Mouse (Mus musculus) heart, embryonic 11.5 days (tissue): ENCODE measurements around the gene Ercc6. TPM values are rescaled to one million over a fixed set of nuclear protein-coding genes. Genes with fewer than 3 reads are reported as not detected.
A peak's percentile ranks its signal among the peaks of the same experiment; 100 is the strongest.

Experiments used
- ATAC-seq: fragments of 200-750 bp; cut with Nextera tagmentation; replicated peaks from 2 replicates; pipeline ENCODE4 v1.8.0; 2017; ENCODE audit warnings: moderate library complexity; ENCODE audit not compliant: insufficient number of reproducible peaks, low FRiP score, low TSS enrichment
- H3K27ac ChIP-seq: fragments of 300-500 bp; sonication (generic); 2 replicates; pipeline ENCODE4 v1.5.1; 2014; ENCODE audit warnings: mild to moderate bottlenecking, low read depth, low read length
- H3K27me3 ChIP-seq: fragments of 300-500 bp; sonication (generic); 2 replicates; pipeline ENCODE4 v1.6.1; 2014; ENCODE audit warnings: mild to moderate bottlenecking, low read length, mixed read lengths; ENCODE audit not compliant: control insufficient read depth, insufficient read depth
- H3K36me3 ChIP-seq: fragments of 300-500 bp; sonication (generic); 2 replicates; pipeline ENCODE4 v1.6.1; 2014; ENCODE audit warnings: mild to moderate bottlenecking, low read length, moderate library complexity, mixed read lengths; ENCODE audit not compliant: control insufficient read depth, insufficient read depth
- H3K4me1 ChIP-seq: fragments of 300-500 bp; sonication (generic); 2 replicates; pipeline ENCODE4 v1.6.1; 2014; ENCODE audit warnings: low read length; ENCODE audit not compliant: control insufficient read depth, insufficient read depth
- H3K4me2 ChIP-seq: fragments of 300-500 bp; sonication (generic); 2 replicates; pipeline ENCODE4 v1.6.1; 2014; ENCODE audit warnings: mild to moderate bottlenecking, moderate library complexity
- H3K4me3 ChIP-seq: fragments of 300-500 bp; sonication (generic); 2 replicates; pipeline ENCODE4 v1.5.1; 2014; ENCODE audit warnings: low read depth, low read length
- H3K9ac ChIP-seq: fragments of 300-500 bp; sonication (generic); 2 replicates; pipeline ENCODE4 v1.6.1; 2014; ENCODE audit warnings: mild to moderate bottlenecking, low read depth, low read length, moderate library complexity
- H3K9me3 ChIP-seq: fragments of 300-500 bp; sonication (generic); replicated peaks from 2 replicates; pipeline ENCODE4 v1.6.1; 2016; ENCODE audit warnings: low read length; ENCODE audit not compliant: control insufficient read depth
- WGBS: fragments of 180-500 bp; shearing (Covaris S2); extraction: QIAGEN DNeasy Blood & Tissue Kit; methylation state at CpG from one replicate; pipeline ENCODE4 v1.1.7; 2014; ENCODE audit not compliant: insufficient replicate concordance; 5-methylcytosine and 5-hydroxymethylcytosine counted together
- polyA plus RNA-seq: library from polyadenylated mRNA; unstranded; fragments of >200 nt; fragmentation: Nextera tagmentation; extraction: Ambion mirVana; gene quantifications from 2 replicates; pipeline ENCODE4 v1.2.1, GENCODE M21; 2014

Ercc6 gene
- polyA plus RNA-seq, 1 experiment from 2014 or later: 17.3 TPM

DNA sequence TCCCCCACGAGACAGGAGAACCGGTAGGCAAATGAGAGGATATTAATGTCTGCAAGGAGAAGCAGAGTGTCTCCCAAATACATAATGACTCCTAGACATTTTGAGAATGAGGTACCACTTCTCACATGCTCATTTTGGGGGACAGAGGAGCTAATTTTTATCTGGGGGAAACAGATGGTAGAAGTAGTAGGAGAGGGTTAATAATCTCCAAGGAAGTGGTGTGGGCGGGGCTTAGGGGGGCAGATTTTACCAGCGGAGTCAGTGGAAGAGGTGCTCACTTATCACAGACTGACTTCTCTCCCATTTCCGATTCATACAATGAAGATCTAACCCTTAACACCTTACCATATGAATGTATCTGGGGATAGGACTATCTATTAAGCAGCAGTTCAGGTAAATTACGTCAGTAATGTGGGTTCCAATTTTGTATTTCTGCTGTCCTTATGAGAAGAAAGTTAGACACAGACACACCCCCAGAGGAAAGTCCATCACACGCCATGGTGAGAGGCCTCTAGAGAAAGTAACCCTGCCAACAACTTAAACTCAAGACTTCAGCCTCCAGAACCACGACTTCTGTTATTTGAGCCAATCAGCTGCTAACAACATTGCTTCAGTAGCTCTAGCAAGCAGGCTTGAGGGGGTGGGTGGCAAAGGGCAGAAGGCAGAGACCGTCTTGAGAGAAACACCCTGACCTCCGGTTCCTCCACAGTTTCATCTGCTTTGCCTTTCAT lies 5.1 kb upstream of the Ercc6 start:
- no peaks in the 10 kb centered on the region for H3K9me3 ChIP-seq
- no peak overlapping the region for H3K9ac ChIP-seq
- no peak overlapping the region for H3K4me3 ChIP-seq
- ATAC-seq: no peak
- H3K27me3 ChIP-seq: no peaks in the 10 kb centered on the region
- H3K27ac ChIP-seq: no peak overlapping the region
- 48% methylated on average over 10 of the region's 10 CpGs for WGBS
- no peaks in the 10 kb centered on the region for H3K36me3 ChIP-seq
- no peaks in the 10 kb centered on the region for H3K4me1 ChIP-seq
- H3K4me2 ChIP-seq: no peak overlapping the region

DNA sequence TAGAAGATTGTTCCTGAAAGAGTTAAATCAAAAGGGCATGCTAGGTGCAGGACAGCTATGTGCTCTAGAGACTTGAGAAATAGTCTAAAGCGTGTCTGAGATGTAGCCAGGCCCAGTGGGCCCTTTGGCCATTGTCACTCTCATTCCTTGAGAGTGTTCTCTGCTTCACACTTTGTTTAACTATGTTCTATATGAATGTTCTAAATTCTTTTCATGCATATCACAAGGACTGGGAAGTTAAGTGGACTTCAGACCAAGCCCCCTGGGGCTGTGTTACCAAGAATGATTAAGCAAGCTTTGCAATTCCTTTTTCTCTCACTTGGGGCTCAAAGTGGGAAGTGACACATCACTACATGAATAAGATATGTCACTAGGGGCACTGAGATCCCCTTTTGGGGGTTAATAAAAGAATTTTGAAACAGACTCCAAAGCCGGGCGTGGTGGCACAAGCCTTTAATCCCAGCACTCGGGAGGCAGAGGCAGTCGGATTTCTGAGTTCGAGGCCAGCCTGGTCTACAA lies 3.8 kb upstream of the Ercc6 start:
- Histone ChIP-seq H3K27ac (no peak overlapping the region), H3K4me2 (no peak overlapping the region), H3K4me1 (0 out of 2 replicates have a peak, but pooled peaks cover 4% of the 10 kb centered on the region), H3K27me3 (no peaks in the 10 kb centered on the region), H3K9me3 (no peaks in the 10 kb centered on the region), H3K4me3 (no peak overlapping the region), H3K36me3 (no peaks in the 10 kb centered on the region), H3K9ac (no peak overlapping the region)
- 80% methylated on average over 6 of the region's 6 CpGs for WGBS
- ATAC-seq: no peak

DNA sequence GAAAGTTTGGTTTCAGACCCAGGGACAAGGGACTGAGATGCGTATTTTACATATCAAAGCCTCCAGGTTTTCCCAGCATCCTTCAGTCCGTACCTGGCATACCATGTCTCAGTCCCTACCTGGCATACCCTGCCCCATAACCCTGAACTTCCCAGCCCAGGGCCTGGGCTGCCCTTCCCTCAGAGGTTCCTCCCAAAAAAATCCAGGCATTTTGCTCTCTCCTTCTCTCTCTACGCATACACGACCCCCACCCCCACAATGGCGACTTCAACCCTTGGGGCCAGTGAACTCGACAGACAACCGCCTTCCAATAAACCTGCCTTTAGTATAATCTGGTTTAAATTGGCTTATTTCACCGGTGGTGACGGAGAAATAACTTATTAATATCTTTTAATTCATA lies 409 bp upstream of the Ercc6 start:
- Histone ChIP-seq H3K9me3 (no peaks in the 10 kb centered on the region), H3K27ac (no peak overlapping the region), H3K27me3 (no peaks in the 10 kb centered on the region), H3K4me1 (peaks cover 7% of the 10 kb centered on the region; the same call in 1 of the 2 replicates), H3K9ac (peak overlapping the region; percentile 80; the same call in 1 of the 2 replicates), H3K36me3 (peaks cover 8% of the 10 kb centered on the region; the same call in 1 of the 2 replicates), H3K4me2 (peak overlapping the region; percentile 59), H3K4me3 (peak overlapping the region; percentile 87)
- 0 out of 2 replicates have a peak, but pooled peaks have one; percentile 12 for ATAC-seq
- 41% methylated on average over 9 of the region's 9 CpGs for WGBS

GRCm38 (mm10) chr14:32516086-32516485 lies 2.8 kb downstream of the Ercc6 start:
- H3K27me3 ChIP-seq: no peaks in the 10 kb centered on the region
- no peak overlapping the region for H3K4me3 ChIP-seq
- H3K4me2 ChIP-seq: no peak overlapping the region
- no peak for ATAC-seq
- no peak overlapping the region for H3K9ac ChIP-seq
- peaks cover 7% of the 10 kb centered on the region; the same call in 1 of the 2 replicates for H3K4me1 ChIP-seq
- WGBS: 90% methylated on average over 1 of the region's 1 CpGs
- peaks cover 19% of the 10 kb centered on the region for H3K36me3 ChIP-seq
- H3K27ac ChIP-seq: no peak overlapping the region
- no peaks in the 10 kb centered on the region for H3K9me3 ChIP-seq

GRCm38 (mm10) chr14:32518543-32518942 lies 5.2 kb downstream of the Ercc6 start:
- Histone ChIP-seq H3K27ac (no peak overlapping the region), H3K36me3 (peaks cover 19% of the 10 kb centered on the region), H3K9me3 (no peaks in the 10 kb centered on the region), H3K4me1 (peaks cover 7% of the 10 kb centered on the region; the same call in 1 of the 2 replicates), H3K9ac (no peak overlapping the region), H3K4me2 (no peak overlapping the region), H3K27me3 (no peaks in the 10 kb centered on the region), H3K4me3 (no peak overlapping the region)
- WGBS: 94% methylated on average over 2 of the region's 2 CpGs
- ATAC-seq: no peak

DNA sequence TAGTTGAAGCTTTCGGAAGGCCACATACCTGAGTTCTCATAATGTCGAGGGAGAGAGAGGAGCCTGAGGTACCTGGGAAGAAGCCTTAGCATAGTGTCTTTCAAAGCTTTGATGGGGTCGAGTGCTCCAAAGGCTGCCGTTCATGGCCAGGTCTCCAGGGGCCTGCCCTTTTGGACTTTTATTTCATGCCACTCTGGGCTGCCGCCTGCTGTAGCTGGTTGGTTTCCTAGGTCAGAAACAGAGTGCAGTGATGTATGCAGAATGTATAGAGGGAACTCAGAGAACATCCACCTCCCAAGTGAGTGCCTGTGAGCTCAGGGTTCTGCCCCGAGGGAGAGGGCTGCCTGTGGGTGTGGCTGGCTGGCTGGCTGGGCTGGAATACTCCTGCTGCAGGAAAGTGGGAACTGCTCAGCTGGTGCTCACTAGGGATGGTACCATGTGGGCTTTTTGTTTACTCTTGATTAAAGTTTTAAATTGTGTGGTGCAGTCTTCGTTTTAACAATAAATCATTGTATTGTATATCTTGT lies 7.1 kb downstream of the Ercc6 start:
- no peak for ATAC-seq
- Histone ChIP-seq H3K4me3 (no peak overlapping the region), H3K9me3 (no peaks in the 10 kb centered on the region), H3K4me1 (no peaks in the 10 kb centered on the region), H3K36me3 (peaks cover 19% of the 10 kb centered on the region), H3K9ac (no peak overlapping the region), H3K27me3 (no peaks in the 10 kb centered on the region), H3K4me2 (no peak overlapping the region), H3K27ac (no peak overlapping the region)
- WGBS: 84% methylated on average over 7 of the region's 7 CpGs

- Histone ChIP-seq H3K36me3 (peaks cover 19% of the 10 kb centered on the region), H3K9ac (no peak overlapping the region), H3K4me1 (no peaks in the 10 kb centered on the region), H3K27ac (no peak overlapping the region), H3K27me3 (no peaks in the 10 kb centered on the region), H3K4me3 (no peak overlapping the region), H3K4me2 (no peak overlapping the region), H3K9me3 (no peaks in the 10 kb centered on the region)
- 89% methylated on average over 2 of the region's 2 CpGs for WGBS
- ATAC-seq: no peak
Measured at GRCm38 (mm10) chr14:32522336-32522735, 9.0 kb downstream of the Ercc6 start.

DNA sequence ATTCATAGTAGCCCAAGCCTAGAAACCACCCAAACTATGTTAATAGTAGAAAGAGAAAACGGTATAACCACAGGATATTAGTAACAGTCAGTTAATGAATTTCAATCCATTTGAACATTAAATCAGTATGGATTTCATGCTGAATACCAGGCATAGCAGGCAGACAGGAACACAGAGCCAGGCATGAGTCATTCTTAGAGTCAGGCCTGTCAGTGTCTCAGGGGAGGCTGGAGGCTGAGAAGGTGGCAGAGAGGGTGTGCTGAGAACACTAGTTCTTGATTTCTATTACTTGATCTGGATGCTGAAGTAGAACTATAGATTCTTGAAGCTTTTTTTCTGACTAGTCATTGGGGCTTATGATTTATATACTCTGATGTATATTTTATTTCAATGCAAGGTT lies 10.8 kb downstream of the Ercc6 start:
- ATAC-seq: no peak
- Histone ChIP-seq H3K9ac (no peak overlapping the region), H3K9me3 (no peaks in the 10 kb centered on the region), H3K4me3 (no peak overlapping the region), H3K4me1 (no peaks in the 10 kb centered on the region), H3K4me2 (no peak overlapping the region), H3K27me3 (no peaks in the 10 kb centered on the region), H3K27ac (no peak overlapping the region), H3K36me3 (peaks cover 14% of the 10 kb centered on the region)
- 90% methylated on average over 1 of the region's 1 CpGs for WGBS
